Comparison of ENCODE assay signal across 23 mouse cellular contexts in genomic region chr6:25899944-25900343, GRCm38 (mm10).
A peak's percentile ranks its signal among the peaks of the same experiment; 100 is the strongest.
DNase-seq lines count a peak whose midpoint lies in the region; ATAC-seq and TF ChIP-seq lines count a peak whose summit lies in the region.
"Had no signal": no experiment of that assay in that cellular context is flagged by ENCODE, and none has a peak within 500 bp of the region (broad histone marks: within the 10 kb centered on the region; RNA-seq: fewer than 3 reads in every experiment).

No protein-coding gene starts in this region.

- no peaks in the 10 kb centered on the region for H3K27me3 ChIP-seq in forebrain, postnatal 0 days (ENCODE audit: insufficient read depth, low read length)
- no peaks in the 10 kb centered on the region for H3K27me3 ChIP-seq in forebrain, embryonic 13.5 days
- H3K27me3 ChIP-seq: heart, embryonic 15.5 days; limb, embryonic 12.5 days; neural tube, embryonic 12.5 days had no signal

- no peak overlapping the region for H3K4me2 ChIP-seq in forebrain, postnatal 0 days (ENCODE audit: low read depth)
- H3K4me2 ChIP-seq in forebrain, embryonic 13.5 days: no peak overlapping the region
- H3K4me2 ChIP-seq: heart, embryonic 15.5 days; limb, embryonic 12.5 days; liver, embryonic 11.5 days; midbrain, embryonic 11.5 days; neural tube, embryonic 12.5 days had no signal

- H3K4me3 ChIP-seq in forebrain, postnatal 0 days (ENCODE audit: low read depth, low read length): no peak overlapping the region
- no peak overlapping the region for H3K4me3 ChIP-seq in forebrain, embryonic 13.5 days
- no peak overlapping the region for H3K4me3 ChIP-seq in left cerebral cortex, adult 2 months
- H3K4me3 ChIP-seq: gastrocnemius, adult 2 months; heart, embryonic 15.5 days; limb, embryonic 12.5 days; neural tube, embryonic 12.5 days had no signal

- ATAC-seq in forebrain, postnatal 0 days: no peak
- ATAC-seq in forebrain, embryonic 13.5 days: no peak
- ATAC-seq: liver, postnatal 0 days; lung, postnatal 0 days had no signal

- H3K27ac ChIP-seq in forebrain, postnatal 0 days (ENCODE audit: low read depth, low read length): no peak overlapping the region
- no peak overlapping the region for H3K27ac ChIP-seq in forebrain, embryonic 13.5 days
- no peak overlapping the region for H3K27ac ChIP-seq in left cerebral cortex, adult 2 months
- H3K27ac ChIP-seq: gastrocnemius, adult 2 months; heart, embryonic 15.5 days; limb, embryonic 12.5 days; neural tube, embryonic 12.5 days had no signal

- no peaks in the 10 kb centered on the region for H3K36me3 ChIP-seq in forebrain, postnatal 0 days (ENCODE audit: insufficient read depth)
- no peaks in the 10 kb centered on the region for H3K36me3 ChIP-seq in forebrain, embryonic 13.5 days (ENCODE audit: poor library complexity, severe bottlenecking)
- H3K36me3 ChIP-seq: heart, embryonic 15.5 days; limb, embryonic 12.5 days; neural tube, embryonic 12.5 days had no signal

- peak; percentile 10 for DNase-seq in forebrain, postnatal 0 days
- DNase-seq in left cerebral cortex, adult 2 months (ENCODE audit: extremely low spot score in 1 of 2, low spot score in 2 of 2): no peak
- DNase-seq in left cerebral cortex, postnatal 36 days (ENCODE audit: low spot score in 2 of 2): no peak
- peak; percentile 7 for DNase-seq in A20 (ENCODE audit: low read depth, low spot score)
- peak; percentile 14 for DNase-seq in brain, embryonic 18.5 days (ENCODE audit: low read depth, low spot score)
- DNase-seq in gastrocnemius, adult 18-20 months (ENCODE audit: low spot score): no peak
- DNase-seq: adrenal gland, postnatal 25 days; cerebellum, adult 11 months; cerebellum, postnatal 14 days; gastrocnemius, adult 2 months; heart, postnatal 4 days; kidney, adult 18-20 months; kidney, postnatal 10 days; liver, postnatal 0 days; right cerebral cortex, postnatal 4 days; thymus, postnatal 25 days had no signal

- no peaks in the 10 kb centered on the region for H3K4me1 ChIP-seq in forebrain, postnatal 0 days (ENCODE audit: insufficient read depth)
- no peaks in the 10 kb centered on the region for H3K4me1 ChIP-seq in forebrain, embryonic 13.5 days
- H3K4me1 ChIP-seq: heart, embryonic 15.5 days; limb, embryonic 12.5 days; neural tube, embryonic 12.5 days had no signal

- intact Hi-C loops in left cerebral cortex, adult 2 months (cut with DNase I): no loop called here
- intact Hi-C loops in left cerebral cortex, postnatal 36 days (cut with DNase I): no loop called here

- H3K9ac ChIP-seq in forebrain, postnatal 0 days: no peak overlapping the region
- H3K9ac ChIP-seq in forebrain, embryonic 13.5 days: no peak overlapping the region
- H3K9ac ChIP-seq: heart, embryonic 15.5 days; limb, embryonic 12.5 days; liver, postnatal 0 days; neural tube, embryonic 12.5 days had no signal

- H3K9me3 ChIP-seq in forebrain, postnatal 0 days (ENCODE audit: low read length): no peaks in the 10 kb centered on the region
- no peaks in the 10 kb centered on the region for H3K9me3 ChIP-seq in forebrain, embryonic 13.5 days (replicated peaks)
- H3K9me3 ChIP-seq: heart, embryonic 15.5 days; limb, embryonic 12.5 days; neural tube, embryonic 12.5 days had no signal

- TF ChIP-seq CTCF in forebrain, postnatal 0 days (IDR thresholded peaks at IDR 0.05; ENCODE audit: low read depth): peak; percentile 45
- TF ChIP-seq CTCF in left cerebral cortex, adult 2 months (IDR thresholded peaks at IDR 0.05): peak; percentile 57

Comparison
In these comparisons a context has a peak if more than half of its experiments do, and no peak if none do; other contexts are left out.
1. DNase-seq: peak in forebrain, postnatal 0 days (single experiment), A20 (single experiment) and brain, embryonic 18.5 days (single experiment); none in left cerebral cortex, adult 2 months (0 of 2), left cerebral cortex, postnatal 36 days (0 of 2) and gastrocnemius, adult 18-20 months (single experiment).